Mouse (Mus musculus): ENCODE data around the gene Acaca.
A peak's percentile ranks its signal among the peaks of the same experiment; 100 is the strongest.
"Not testable (repeated sequence)": the region's sequence is repeated elsewhere in the genome, so short reads cannot be mapped to it uniquely, and the experiment has no call there.

Gene Acaca

DNA sequence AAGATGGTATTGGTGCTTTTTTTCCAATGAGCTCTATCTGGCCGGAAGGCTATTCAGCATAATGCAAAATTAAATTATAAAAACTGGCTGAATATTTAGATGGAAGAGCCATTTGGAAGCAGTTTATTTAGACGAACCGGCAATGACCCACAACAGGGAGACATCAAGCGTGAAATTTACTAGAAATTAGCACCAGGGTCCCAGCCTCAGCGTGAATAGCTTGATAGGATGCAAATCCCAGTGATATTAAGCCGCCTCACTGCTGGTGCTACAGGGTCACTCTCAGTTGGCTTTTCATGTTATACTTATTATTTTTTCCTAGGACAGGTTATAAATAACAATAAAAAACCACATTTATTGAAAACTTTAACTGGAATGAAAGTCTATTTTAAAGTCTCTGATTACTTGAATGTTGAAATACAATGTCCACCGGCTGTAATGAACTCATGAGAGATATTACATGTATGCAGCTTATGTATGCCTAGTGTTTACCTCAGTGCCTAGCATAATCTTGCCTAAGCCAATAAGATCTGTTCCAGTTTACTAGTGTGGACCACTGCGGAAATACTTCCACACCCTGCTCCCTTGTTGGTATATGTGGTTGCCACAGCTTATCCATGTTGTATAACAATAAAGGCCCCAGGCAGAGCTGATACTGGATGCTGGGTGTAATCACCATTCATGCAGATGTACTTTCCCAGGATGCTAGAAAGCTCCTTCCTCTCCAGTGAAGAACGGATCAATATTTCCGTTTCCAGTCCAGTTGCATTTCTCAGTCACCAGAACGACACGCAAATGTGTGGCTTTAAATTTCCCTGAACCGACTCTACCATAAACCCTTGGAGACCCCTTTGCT, 247.3 kb downstream of the Acaca start:
- DNase-seq (ENCODE audit: extremely low spot score, low read depth, low spot score): no peak

DNA sequence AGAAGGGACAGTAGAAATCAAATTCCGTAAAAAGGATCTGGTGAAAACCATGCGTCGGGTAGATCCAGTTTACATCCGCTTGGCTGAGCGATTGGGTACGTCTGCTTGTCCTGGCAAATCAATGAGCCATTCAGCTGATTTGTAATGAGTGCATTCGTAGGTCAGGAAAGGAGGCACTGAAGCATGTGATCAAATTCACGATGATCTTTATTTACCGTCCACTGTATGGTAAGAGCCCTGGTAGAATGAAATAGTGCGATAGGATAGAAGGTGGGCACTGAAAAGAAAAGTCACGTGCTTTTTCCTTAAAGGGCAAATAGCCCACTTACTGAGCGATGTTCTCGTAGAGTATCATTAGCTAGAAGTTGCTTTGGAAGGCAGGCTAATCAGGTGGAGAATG, 253.0 kb downstream of the Acaca start:
- no peak for DNase-seq (ENCODE audit: extremely low spot score, low read depth, low spot score)

DNA sequence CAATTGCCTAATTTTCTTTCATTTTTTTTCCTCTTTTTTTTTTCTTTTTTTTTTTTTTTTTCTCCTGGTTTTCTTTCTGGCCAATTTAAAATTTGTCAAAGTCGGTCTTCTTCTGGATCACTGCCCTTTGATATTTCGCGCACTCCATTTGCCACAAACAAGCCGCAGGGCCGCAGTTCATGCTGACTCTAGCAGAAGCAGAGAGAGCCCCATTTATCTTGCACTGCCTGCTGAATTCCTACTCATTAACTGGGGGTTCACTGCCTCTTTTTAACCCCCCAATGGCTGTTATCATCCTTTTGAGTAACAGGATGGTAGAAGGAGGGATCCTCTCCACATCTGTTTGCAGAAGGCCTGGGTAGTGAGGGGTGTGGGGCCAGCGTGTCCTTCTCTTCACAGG, 254.4 kb downstream of the Acaca start:
- DNase-seq (ENCODE audit: extremely low spot score, low read depth, low spot score): no peak

DNA sequence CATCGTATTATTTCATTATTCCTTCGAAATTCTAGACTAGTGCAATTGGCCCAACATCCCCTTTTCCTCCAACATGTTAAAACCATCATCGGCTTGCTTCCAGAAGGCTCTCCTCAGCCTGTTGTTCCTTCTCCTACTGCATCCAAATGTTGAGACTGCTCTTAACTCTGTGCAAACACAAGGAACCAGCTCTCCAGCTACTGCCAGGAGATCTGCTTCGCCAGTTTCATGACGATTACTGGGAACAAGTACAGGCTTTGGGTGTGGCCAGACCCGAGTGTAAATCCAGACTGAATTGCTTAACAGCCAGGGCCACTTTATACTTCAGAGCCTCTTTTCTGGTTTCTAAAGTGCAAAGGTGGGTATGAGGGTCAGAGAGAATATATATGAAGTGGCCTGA, 259.9 kb downstream of the Acaca start:
- no peak for DNase-seq (ENCODE audit: extremely low spot score, low read depth, low spot score)

DNA sequence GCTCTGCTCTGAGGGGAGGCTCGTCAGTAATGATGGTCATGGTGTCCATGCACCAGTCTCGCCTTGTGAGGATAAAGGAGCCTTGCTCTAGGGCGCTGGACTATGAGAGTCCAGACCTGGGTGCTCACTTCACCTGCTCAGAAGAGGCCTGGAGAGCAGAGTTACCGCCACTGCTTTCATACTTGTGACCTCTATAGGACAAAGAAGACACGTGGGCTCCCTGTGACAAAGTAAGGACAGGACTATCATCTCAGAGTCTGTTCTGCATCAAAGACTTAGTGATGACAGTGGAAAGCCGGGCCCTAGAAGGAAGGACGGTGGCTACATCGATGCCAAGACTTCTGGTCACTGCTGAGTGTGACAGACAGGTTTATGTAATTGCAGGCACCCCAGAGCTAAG, 261.7 kb downstream of the Acaca start:
- no peak for DNase-seq (ENCODE audit: extremely low spot score, low read depth, low spot score)

DNA sequence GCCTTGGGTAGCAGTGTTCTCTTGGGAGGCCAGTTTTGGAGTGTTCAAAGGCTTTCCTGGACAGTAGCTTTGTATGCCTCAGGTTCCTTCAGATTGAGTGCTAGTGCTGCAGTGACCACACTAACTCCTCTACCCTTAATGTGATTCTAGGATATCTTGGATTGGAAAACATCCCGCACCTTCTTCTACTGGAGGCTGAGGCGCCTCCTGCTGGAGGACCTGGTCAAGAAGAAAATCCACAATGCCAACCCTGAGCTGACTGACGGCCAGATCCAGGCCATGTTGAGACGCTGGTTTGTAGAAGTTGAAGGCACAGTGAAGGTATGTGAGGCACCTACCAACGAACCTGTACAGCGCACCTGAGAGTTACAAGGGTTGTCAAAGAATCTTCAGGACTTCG, 262.6 kb downstream of the Acaca start:
- not testable (repeated sequence) for DNase-seq (ENCODE audit: extremely low spot score, low read depth, low spot score)

DNA sequence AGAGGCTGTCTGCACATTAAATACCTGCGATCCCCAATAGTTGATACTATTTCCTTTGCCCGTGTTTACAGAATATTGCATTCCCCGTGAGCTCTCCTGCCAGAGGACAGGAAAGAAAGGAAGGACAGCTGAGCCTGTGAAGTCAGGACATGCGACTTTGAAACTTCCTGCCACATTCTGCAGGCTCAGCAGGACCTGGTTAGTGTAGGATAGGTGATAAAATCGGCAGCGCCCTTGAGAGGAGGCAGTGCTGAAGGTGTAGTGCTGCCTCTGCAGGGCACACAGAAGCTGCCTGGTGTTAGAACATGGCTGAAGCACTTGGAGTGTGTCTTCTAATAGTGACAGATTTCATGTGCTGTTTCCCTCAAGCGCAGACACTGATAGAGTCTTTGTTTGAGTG, 264.1 kb downstream of the Acaca start:
- DNase-seq (ENCODE audit: extremely low spot score, low read depth, low spot score): no peak

DNA sequence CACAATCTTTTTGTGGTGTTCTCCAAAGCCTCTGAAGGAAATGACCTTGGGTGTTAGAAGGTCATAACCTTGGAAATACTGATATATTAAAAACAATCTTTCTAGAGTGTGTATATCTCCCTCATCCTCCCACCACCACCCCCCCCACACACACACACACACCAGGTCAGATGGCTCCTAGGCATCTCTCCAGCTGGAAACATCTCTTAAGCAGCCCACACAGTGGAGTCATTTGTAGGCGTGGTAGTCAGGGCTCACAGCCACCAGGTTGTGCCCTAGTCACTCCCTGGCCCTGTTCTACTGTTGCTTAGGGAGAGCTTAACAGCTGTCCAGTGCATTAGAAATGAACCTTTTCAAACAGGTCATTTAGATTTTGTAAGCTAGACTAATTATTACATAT, 265.5 kb downstream of the Acaca start:
- no peak for DNase-seq (ENCODE audit: extremely low spot score, low read depth, low spot score)

DNA sequence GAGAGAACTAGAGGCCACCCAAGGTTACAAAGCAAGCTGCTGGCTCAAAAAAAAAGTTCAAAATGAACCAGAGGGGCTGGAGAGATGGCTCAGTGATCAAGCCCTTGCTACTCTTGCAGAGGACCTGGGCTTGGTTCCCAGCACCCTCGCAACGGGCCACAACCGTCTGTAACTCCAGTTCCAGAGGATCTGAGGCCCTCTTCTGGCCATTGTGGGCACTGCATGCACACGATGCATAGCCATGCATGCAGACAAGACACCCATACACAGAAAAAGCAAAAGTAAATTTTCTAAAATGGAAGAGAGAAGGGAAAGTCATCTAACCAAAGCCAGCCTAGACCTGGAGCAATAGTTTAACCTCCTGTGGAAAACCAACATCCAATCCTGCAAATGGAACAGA, 277.3 kb downstream of the Acaca start:
- no peak for DNase-seq (ENCODE audit: extremely low spot score, low read depth, low spot score)

DNA sequence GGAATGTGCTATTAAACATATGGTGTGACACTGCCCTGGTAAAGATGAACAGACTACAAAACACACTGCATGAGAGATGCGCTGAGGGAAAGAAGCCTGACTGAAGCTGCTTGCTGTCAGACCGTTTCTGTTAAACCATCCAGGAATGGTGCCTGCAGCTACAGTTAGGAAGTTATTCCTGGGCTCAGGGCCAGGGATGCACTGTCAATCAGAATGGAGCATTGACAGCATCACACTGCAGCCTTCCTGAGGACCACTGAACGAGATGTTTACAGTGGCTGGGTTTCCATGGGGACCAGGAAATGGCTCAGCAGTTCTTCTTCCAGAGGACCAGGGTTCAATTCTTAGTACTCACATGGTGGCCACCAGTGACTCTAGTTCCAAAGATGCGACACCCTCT, 280.9 kb downstream of the Acaca start:
- no peak for DNase-seq (ENCODE audit: extremely low spot score, low read depth, low spot score)

DNA sequence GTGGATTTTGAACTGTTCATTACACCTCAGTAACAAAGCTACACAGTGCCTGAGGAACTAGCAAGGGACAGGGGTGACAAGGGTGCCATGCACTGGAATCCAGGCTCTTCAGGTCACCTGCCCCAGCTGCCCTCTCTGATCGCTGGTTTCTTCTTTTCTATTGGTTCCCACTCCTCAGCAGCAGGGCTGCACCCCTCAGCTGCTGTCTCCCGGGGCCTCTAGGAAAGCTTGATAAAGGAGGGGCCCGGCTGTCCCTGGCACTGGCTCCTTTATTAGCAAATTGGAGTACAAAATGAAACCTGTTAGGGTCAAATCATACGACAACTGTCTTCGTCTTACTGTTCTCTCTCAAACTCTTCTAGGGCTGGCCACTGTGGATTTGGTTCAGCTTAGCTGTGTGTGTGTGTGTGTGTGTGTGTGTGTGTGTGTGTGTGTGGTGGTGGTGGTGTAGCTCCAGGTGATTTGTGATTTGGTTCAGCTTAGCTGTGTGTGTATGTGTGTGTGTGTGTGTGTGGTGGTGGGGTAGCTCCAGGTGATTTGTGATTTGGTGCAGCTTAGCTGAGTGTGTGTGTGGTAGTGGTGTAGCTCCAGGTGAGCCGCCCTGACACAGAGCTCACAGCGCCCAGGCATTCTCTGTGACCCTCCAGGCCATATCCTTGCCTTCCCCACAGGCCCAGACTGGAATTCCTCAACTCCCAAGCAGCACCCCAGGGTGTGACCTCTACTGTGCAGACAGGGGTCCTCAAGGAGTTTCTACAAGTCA, 281.6 kb downstream of the Acaca start:
- no peak for DNase-seq (ENCODE audit: extremely low spot score, low read depth, low spot score)

DNA sequence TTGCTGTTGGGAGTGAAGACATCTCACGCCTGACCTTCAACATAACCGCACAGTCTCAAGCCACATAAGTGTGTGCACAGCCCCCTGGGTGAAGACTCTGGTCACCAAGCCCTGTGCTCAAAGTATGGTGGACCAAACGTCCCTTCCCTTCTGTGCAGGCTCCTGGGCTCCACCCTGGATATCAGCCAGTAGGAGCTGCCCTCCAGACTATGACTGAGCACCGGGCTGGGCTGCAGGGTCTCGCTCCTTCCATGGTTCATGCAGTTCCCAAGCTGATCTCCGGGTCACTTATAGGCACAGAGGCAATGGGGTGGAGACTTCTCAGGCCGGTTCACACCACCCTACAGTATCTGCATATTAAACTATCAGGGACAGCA, 282.2 kb downstream of the Acaca start:
- DNase-seq (ENCODE audit: extremely low spot score, low read depth, low spot score): no peak

DNA sequence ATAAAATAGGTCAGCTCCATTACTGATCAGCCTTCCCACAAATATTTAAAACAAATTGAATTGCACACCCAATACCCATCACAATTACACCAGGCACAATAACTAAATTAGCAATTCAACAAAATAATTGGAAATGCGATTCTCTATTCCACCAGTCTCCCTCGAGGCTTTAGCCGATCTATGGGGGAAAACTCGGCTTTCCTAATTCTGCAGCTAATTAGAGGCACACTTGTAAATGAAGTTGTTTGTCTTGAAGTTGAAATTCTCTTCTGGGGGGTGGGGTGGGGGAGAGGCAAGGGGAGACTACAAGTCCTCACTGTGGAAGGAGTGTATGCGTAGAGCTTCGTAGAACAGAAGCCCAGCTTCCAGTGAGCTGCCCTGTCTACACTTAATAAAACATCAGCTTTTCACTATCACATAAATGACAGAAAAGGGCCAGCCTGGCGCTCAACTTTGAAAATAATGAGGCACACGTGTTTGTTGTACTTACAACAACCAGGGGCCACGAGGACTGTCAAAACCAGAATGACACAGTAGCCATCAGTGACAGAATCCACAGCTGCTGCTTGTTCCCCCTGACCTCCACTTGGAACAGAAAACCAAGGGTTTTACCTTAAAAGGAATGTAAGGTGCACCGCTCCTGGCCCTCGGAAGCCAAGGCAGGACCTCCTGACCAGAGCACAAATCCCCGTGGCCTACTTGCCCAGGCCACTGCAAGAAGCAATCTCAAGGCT, 282.9 kb downstream of the Acaca start:
- peak; percentile 37 for DNase-seq (ENCODE audit: extremely low spot score, low read depth, low spot score)

DNA sequence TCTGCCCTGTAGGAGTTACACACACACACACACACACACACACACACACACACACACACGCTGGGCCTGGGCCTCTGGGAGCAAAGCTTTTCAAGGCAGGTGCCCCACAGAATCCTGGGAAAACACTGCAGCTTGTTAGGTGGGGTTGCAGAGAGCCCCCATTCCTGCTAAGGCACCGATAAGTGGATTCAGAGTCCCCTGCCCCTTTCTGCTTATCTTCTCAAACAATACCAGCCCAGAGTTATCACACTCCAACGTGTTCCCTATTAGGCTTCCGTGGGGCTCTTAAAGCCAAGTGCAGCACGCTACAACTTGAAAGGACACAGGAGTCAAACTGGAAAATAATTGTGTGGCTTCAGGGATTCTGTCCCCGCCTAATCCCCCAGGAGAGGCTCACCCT, 283.6 kb downstream of the Acaca start:
- no peak for DNase-seq (ENCODE audit: extremely low spot score, low read depth, low spot score)

DNA sequence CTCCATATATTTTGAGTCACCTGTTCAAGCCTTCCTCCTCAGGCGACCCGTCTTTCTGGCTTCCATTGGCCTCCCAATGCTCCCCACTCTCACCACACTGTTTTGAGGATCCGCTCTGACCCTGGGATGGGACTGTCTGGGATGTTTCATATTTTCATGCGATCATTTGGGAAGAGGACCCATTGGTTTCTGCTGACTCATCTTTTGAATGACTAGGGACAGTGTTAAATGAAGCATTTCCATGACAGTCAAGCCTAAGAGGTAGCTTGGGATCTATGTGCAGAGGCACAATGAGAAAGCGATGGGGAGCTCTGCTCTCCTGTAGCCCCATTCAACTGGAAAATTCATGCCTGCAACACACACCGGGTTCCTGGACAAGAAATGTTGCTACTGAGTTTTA, 291.3 kb downstream of the Acaca start:
- no peak for DNase-seq (ENCODE audit: extremely low spot score, low read depth, low spot score)

DNA sequence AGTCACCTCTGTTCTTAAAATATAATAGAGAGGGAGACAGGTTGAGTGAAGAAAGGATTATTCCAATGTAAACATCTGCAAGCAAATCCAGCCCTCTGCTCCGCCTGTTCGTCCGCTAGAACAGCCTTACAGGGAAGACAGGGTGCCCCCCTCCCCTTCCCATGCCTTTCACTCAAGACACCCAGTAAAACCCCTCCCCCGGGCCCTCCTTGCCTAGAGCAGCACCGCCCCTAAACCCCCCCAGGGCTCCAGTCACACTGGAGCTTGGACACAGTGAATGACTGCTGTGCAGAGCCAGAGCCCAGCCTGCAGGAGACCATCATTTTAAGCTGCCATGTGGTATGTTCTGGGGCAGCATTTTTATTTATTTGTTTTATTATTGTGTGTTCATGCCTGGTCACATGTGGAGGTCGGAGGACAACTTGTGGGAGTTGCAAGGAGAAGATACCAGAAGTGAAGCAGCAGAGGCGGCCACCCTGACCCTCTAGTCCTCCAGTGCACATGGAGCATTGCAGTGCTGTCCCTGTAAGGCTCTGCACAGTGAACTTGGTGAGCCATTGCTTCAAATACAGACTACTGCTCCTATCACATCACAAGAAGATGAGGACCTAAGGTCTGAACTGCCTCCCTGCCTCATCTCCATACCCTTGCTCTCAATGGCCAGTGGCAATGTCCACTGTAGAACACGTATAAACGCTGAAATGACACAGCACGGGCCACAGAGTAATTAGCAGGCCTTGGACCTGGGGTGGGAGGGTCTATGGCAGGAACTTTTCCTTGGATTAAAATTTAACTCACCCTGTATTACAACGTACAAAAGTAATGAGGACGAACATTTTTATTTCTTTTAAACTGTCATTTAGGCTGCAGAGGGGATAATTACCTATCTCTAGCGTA, 296.5 kb downstream of the Acaca start:
- no peak for DNase-seq (ENCODE audit: extremely low spot score, low read depth, low spot score)

DNA sequence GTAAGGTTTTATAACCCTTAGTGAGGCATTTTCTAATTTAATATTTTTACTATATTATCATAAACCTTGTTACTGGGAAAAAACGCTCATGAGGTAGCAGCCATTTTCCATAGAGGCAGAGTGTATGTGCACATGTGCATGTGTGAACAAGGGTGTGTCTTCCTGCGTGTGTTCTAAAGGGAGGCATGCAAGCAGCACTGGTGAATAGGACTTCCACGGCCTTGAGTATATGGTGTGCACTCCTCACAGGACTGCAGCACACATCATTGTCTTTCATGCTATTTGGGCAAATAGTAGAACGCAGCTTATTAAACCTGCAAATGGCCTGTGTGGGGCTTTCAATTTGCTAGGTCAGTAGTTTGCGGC, 297.1 kb downstream of the Acaca start:
- DNase-seq (ENCODE audit: extremely low spot score, low read depth, low spot score): no peak

DNA sequence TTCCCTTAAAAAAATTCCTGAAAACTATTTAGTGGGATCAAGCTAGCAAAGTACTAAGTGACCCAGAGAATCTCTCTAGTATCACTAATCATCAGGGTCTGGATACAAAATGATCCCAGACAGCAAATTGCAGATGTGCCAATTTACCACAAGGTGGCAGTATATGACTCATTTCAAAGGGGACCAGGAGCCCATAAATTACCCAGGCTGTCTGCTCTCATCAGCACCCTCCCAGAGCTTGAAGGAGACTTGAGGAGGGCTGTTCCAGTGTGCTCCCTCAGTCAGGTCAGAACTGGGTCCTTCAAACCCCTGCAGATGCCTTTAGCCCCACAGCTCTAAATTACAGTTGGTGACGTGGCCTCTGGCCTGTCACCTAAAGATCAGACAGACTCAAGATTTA, 300.1 kb downstream of the Acaca start:
- DNase-seq (ENCODE audit: extremely low spot score, low read depth, low spot score): peak; percentile 52

DNA sequence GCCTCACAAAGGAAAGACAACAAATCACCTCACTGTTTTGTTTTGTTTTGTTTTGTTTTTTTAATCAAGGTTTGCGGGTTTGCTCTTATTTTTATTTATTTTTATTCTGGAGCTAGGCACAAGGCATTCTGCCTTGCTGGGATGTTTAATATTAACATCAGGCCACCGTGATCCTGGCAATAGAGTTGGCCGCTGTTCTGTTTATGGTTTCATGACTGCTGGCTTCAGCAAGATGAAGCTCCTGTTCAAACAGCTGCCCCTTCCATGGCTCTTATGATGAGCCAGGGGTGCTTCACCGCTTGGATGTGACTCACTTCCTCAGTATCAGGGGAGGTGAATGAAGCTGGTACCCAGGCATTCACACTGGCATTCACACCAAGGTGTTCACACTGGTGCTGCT, 300.9 kb downstream of the Acaca start:
- DNase-seq (ENCODE audit: extremely low spot score, low read depth, low spot score): no peak

DNA sequence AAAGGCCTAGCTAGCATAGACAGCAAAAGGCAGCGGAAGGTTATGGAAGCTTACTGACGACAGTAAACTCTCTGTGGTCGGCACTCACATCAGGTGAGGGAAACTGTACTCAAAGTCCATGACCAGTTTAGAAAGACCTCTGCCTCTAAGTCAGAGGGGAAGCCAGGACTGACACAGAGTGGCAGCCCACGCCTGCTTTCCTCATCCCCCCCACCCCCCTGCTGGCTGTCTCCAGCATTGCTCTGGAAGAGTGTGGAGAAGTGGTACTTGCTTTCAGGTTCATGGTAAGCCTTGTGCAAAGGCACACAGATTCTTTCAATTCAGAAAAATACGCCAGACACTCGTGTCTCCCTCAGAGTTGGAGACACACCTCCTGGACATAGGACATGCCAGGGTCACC, 305.4 kb downstream of the Acaca start:
- DNase-seq (ENCODE audit: extremely low spot score, low read depth, low spot score): no peak

DNA sequence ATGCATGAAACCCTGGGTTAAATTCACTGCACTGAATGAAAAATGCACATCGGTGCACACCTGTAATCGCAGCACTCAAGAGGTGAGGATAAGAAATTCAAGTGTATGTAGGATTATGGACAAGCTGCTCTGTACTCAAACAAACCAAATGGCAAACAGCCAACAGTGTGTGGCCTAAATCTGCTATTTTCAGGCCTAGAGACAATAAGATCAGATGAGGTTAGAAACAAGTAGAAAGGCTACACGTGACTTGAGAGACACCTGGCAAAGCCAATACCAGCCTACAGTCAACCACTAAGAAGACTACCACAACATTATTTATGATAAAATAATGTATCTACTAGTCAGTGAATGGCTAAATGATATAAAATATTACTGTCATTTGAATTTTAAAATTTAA, 310.9 kb downstream of the Acaca start:
- DNase-seq (ENCODE audit: extremely low spot score, low read depth, low spot score): no peak

Measured in hindlimb bud, embryonic 11.5 days (tissue).